Mouse (Mus musculus) MEL (cell line): ENCODE results near the gene Slc26a11.

Experiments
- BHLHE40 ChIP-seq: IDR thresholded peaks from 2 replicates; pipeline ENCODE4 v1.6.1; 2012; ENCODE audit warnings: low read depth, mild to moderate bottlenecking, inconsistent platforms, low read length, improper control_type of control experiment, borderline replicate concordance
- CTCF ChIP-seq, 3 experiments: IDR thresholded peaks in 2 of 3; conservative IDR thresholded peaks in 1 of 3; 2 replicates each; pipeline ENCODE4 v1.5.1; 2011 to 2012; ENCODE audit warnings: low read length in 3 of 3, low read depth in 2 of 3, mild to moderate bottlenecking in 2 of 3, improper control_type of control experiment in 1 of 3, inconsistent platforms in 1 of 3, mixed read lengths in 1 of 3, moderate library complexity in 1 of 3; ENCODE audit not compliant: control insufficient read depth in 1 of 3, insufficient read depth in 1 of 3, poor library complexity in 1 of 3, severe bottlenecking in 1 of 3
- EP300 ChIP-seq, 2 experiments: IDR thresholded peaks; 2 replicates each; pipeline ENCODE4 v1.6.1; 2011; ENCODE audit warnings: improper control_type of control experiment in 2 of 2, low read length in 2 of 2, low read depth in 1 of 2, mild to moderate bottlenecking in 1 of 2
- GABPA ChIP-seq: IDR thresholded peaks from 2 replicates; pipeline ENCODE4 v1.6.1; 2012; ENCODE audit warnings: low read depth, mild to moderate bottlenecking, inconsistent platforms, low read length, improper control_type of control experiment, moderate library complexity
- MXI1 ChIP-seq: IDR thresholded peaks from 2 replicates; pipeline ENCODE4 v1.6.1; 2011; ENCODE audit warnings: mild to moderate bottlenecking, low read depth, low read length, improper control_type of control experiment
- MYC ChIP-seq: IDR thresholded peaks from 2 replicates; pipeline ENCODE4 v1.6.1; 2011; ENCODE audit warnings: low read depth, mild to moderate bottlenecking, low read length, improper control_type of control experiment, moderate library complexity
- POLR2A ChIP-seq, 2 experiments: IDR thresholded peaks; 2 replicates each; pipeline ENCODE4 v1.6.1; 2011 to 2012; ENCODE audit warnings: low read length in 2 of 2, mild to moderate bottlenecking in 2 of 2, control low read depth in 1 of 2, improper control_type of control experiment in 1 of 2, low read depth in 1 of 2, moderate library complexity in 1 of 2; ENCODE audit not compliant: control insufficient read depth in 1 of 2, insufficient read depth in 1 of 2, poor library complexity in 1 of 2
- POLR2AphosphoS5 ChIP-seq: IDR thresholded peaks from 2 replicates; pipeline ENCODE4 v1.6.1; 2012; ENCODE audit warnings: low read depth, borderline replicate concordance, mild to moderate bottlenecking, inconsistent platforms, low read length, moderate library complexity, mixed read lengths

DNA sequence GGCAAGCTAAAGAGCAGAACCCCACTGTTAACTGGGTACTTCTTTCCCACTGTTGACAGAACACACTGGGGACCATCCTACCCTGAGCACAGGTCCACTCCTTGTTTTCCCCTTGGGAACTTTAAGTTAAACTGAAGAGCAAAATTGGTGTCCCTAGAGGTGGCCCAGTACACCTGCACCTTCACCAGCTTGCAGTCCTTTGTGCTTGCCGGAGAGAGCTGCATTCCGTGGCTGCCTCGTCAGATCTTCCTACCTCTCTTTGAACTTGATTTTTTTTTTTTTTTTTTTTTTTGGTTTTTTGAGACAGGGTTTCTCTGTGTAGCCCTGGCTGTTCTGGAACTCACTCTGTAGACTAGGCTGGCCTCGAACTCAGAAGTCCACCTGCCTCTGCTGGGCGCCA, 65.1 kb downstream of the Slc26a11 start:
- TF ChIP-seq EP300 (IDR thresholded peaks at IDR 0.05; ENCODE audit: low read depth in 1 of 2, low read length in 2 of 2), result no peak
- no peak for TF ChIP-seq POLR2A (IDR thresholded peaks at IDR 0.05; ENCODE audit: control insufficient read depth in 1 of 2, insufficient read depth in 1 of 2, low read depth in 1 of 2, low read length in 2 of 2, poor library complexity in 1 of 2)
- TF ChIP-seq POLR2AphosphoS5, result no peak
- TF ChIP-seq CTCF (IDR thresholded peaks at IDR 0.05 in 2 of 3, conservative IDR thresholded peaks at IDR 0.05 in 1 of 3; ENCODE audit: control insufficient read depth in 1 of 3, insufficient read depth in 1 of 3, low read depth in 2 of 3, low read length in 3 of 3, poor library complexity in 1 of 3, severe bottlenecking in 1 of 3), result no peak
- no peak for TF ChIP-seq MYC
- no peak for TF ChIP-seq BHLHE40
- TF ChIP-seq MXI1, result no peak
- TF ChIP-seq GABPA, result no peak
